In the genomic region with DNA sequence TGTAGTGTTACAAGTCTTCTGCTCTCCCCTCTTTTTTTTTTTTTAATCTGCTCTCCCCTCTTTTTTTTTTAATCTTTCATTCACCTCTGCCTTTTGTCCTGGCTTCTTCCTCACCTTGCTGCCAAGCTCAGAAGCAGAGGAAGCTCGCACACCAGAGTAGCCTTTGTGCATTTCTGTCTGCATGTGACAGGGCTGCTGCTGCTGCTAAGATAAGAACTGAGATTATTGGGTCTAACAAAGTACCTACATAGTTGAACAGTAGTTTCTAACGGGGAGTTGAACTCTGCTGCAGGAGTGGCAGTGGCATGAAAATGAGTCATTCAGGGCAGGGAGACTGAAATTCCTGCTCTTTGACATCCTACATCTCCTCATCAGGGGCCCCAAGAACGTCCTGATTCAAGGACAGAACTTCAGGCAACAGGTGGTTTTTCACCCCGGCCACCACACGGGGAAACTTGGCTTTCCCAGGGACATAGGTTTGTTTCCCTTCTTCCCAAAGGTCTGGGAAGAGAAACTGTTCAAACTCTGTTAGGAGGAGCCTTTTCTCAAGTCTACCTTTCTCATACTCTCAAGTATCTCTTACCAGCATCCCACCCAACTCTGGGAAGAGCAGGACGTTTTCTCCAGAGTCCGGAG, we compare ENCODE assay signal across 9 mouse cellular contexts. TPM values are rescaled to one million over a fixed set of nuclear protein-coding genes. Genes with fewer than 3 reads are reported as not detected.
DNase-seq lines count a peak whose midpoint lies in the region; ATAC-seq and TF ChIP-seq lines count a peak whose summit lies in the region.
"Had no signal": no experiment of that assay in that cellular context is flagged by ENCODE, and none has a peak within 500 bp of the region (broad histone marks: within the 10 kb centered on the region; RNA-seq: fewer than 3 reads in every experiment).

No protein-coding gene starts in this region.

- no peak for TF ChIP-seq EP300 in heart, adult 2 months (IDR thresholded peaks at IDR 0.05; ENCODE audit: insufficient read depth, low read depth, low read length)

- no peak for DNase-seq in heart, adult 2 months
- DNase-seq in heart, postnatal 36 days: no peak
- peak; percentile 39 for DNase-seq in 416B (ENCODE audit: low read depth)
- peak; percentile 20 to 25 for DNase-seq in cerebellum, postnatal 36 days
- DNase-seq in urinary bladder, postnatal 4 days (ENCODE audit: low spot score in 2 of 2): no peak
- DNase-seq in left cerebral cortex, postnatal 14 days (ENCODE audit: low spot score in 2 of 2): no peak

- peak overlapping the region; percentile 96 for H3K27ac ChIP-seq in heart, adult 2 months
- H3K27ac ChIP-seq in intestine, embryonic 16.5 days (ENCODE audit: low read length): peak overlapping the region; percentile 99
- H3K27ac ChIP-seq in neural tube, embryonic 15.5 days (replicated peaks): peak overlapping the region; percentile 99
- H3K27ac ChIP-seq: macrophage had no signal

- no peak overlapping the region; the same call in 1 of the 2 replicates for H3K4me3 ChIP-seq in heart, adult 2 months
- peak overlapping the region; percentile 89 for H3K4me3 ChIP-seq in intestine, embryonic 16.5 days (ENCODE audit: low read length)
- peak overlapping the region; percentile 74 for H3K4me3 ChIP-seq in neural tube, embryonic 15.5 days (replicated peaks)

- peak overlapping the region; percentile 92; the same call in 1 of the 2 replicates for H3K9ac ChIP-seq in heart, adult 2 months (ENCODE audit: low read depth, low read length)
- H3K9ac ChIP-seq in intestine, embryonic 16.5 days (ENCODE audit: low read depth, low read length): peak overlapping the region; percentile 96
- H3K9ac ChIP-seq in neural tube, embryonic 15.5 days (replicated peaks): peak overlapping the region; percentile 91

- peak overlapping the region; percentile 95 for H3K4me2 ChIP-seq in intestine, embryonic 16.5 days (ENCODE audit: low read depth, low read length)
- peak overlapping the region; percentile 93 for H3K4me2 ChIP-seq in neural tube, embryonic 15.5 days

- intact Hi-C loops in heart, adult 2 months (cut with DNase I): no loop called here
- intact Hi-C loops in heart, postnatal 36 days (cut with DNase I): loop anchor here (5.0 kb wide), 3 partner anchors 159 to 361 kb away; no protein-coding TSS in a partner anchor
- intact Hi-C loops in left cerebral cortex, postnatal 14 days (cut with DNase I): loop anchor here (5.0 kb wide), 1 partner anchor 351 kb away; no protein-coding TSS in a partner anchor

- H3K9me3 ChIP-seq in intestine, embryonic 16.5 days (ENCODE audit: control insufficient read depth, low read length): no peaks in the 10 kb centered on the region
- no peaks in the 10 kb centered on the region for H3K9me3 ChIP-seq in neural tube, embryonic 15.5 days (replicated peaks)

- no peak for TF ChIP-seq POLR2A in heart, adult 2 months (IDR thresholded peaks at IDR 0.05; ENCODE audit: insufficient read depth, low read depth, low read length)

- ATAC-seq in intestine, embryonic 16.5 days: peak; percentile 3; the same call in 1 of the 2 replicates
- ATAC-seq in neural tube, embryonic 15.5 days (ENCODE audit: low FRiP score): no peak

- H3K79me2 ChIP-seq in heart, adult 2 months (replicated peaks; ENCODE audit: control insufficient read depth, insufficient read depth, low read length): peaks cover 6% of the 10 kb centered on the region

- TF ChIP-seq CTCF in heart, adult 2 months (IDR thresholded peaks at IDR 0.05): no peak

- H3K36me3 ChIP-seq in heart, adult 2 months (ENCODE audit: control insufficient read depth, insufficient read depth, low read length): no peaks in the 10 kb centered on the region; the same call in 1 of the 2 replicates
- H3K36me3 ChIP-seq in intestine, embryonic 16.5 days (ENCODE audit: control insufficient read depth, insufficient read depth, low read length): no peaks in the 10 kb centered on the region
- no peaks in the 10 kb centered on the region for H3K36me3 ChIP-seq in neural tube, embryonic 15.5 days

- no peaks in the 10 kb centered on the region for H3K27me3 ChIP-seq in heart, adult 2 months (ENCODE audit: control insufficient read depth, insufficient read depth, low read length)
- no peaks in the 10 kb centered on the region for H3K27me3 ChIP-seq in intestine, embryonic 16.5 days (replicated peaks; ENCODE audit: control insufficient read depth, insufficient read depth, low read length)
- no peaks in the 10 kb centered on the region for H3K27me3 ChIP-seq in neural tube, embryonic 15.5 days (replicated peaks)

- 11% methylated on average over 7 of the region's 7 CpGs for WGBS in heart, adult 2 months
- WGBS in intestine, embryonic 16.5 days: 4% methylated on average over 7 of the region's 7 CpGs
- WGBS in neural tube, embryonic 15.5 days: 3% methylated on average over 7 of the region's 7 CpGs

- peaks cover 6% of the 10 kb centered on the region for H3K4me1 ChIP-seq in heart, adult 2 months (ENCODE audit: control insufficient read depth, insufficient read depth, low read length)
- peaks cover 26% of the 10 kb centered on the region for H3K4me1 ChIP-seq in intestine, embryonic 16.5 days (ENCODE audit: control insufficient read depth, insufficient read depth, low read length)
- peaks cover 28% of the 10 kb centered on the region for H3K4me1 ChIP-seq in neural tube, embryonic 15.5 days

RNA-seq across cellular contexts. Expression of a gene that starts 17.2 kb away (rescaled TPM):
- 10 to 100 TPM; 26.6 to 27.9 TPM for total RNA-seq in heart, adult 2 months (2021)
- 9.0 and 12.7 TPM in 2 replicates for polyA plus RNA-seq in heart, adult 2 months (2012; rRNA removed)
- 10 to 100 TPM; 29.9 to 31.7 TPM for total RNA-seq in heart, postnatal 36 days (2021)
- 7.1 and 8.0 TPM in 2 replicates for polyA plus RNA-seq in intestine, embryonic 16.5 days (2015; fragmentation: Nextera tagmentation; extraction: Ambion mirVana)
- polyA plus RNA-seq in neural tube, embryonic 15.5 days (2015; fragmentation: Nextera tagmentation; extraction: Ambion mirVana): 16.1 and 18.8 TPM in 2 replicates
- 10 to 100 TPM; 61.2 to 65.0 TPM for total RNA-seq in left cerebral cortex, postnatal 14 days (2021)

Comparison
In these comparisons a context has a peak if more than half of its experiments do, and no peak if none do; other contexts are left out.
1. DNase-seq: peak in 416B (single experiment) and cerebellum, postnatal 36 days (2 of 2); none in heart, adult 2 months (0 of 2), heart, postnatal 36 days (0 of 2), urinary bladder, postnatal 4 days (0 of 2) and left cerebral cortex, postnatal 14 days (0 of 2).
2. Peak in every context shown above with its lines, with median percentiles within 50 percentile points of each other: H3K27ac ChIP-seq and H3K9ac ChIP-seq.